Mouse (Mus musculus): ENCODE measurements around the gene Rara.
"Not testable (repeated sequence)": the region's sequence is repeated elsewhere in the genome, so short reads cannot be mapped to it uniquely, and the experiment has no call there.

Gene Rara

DNA sequence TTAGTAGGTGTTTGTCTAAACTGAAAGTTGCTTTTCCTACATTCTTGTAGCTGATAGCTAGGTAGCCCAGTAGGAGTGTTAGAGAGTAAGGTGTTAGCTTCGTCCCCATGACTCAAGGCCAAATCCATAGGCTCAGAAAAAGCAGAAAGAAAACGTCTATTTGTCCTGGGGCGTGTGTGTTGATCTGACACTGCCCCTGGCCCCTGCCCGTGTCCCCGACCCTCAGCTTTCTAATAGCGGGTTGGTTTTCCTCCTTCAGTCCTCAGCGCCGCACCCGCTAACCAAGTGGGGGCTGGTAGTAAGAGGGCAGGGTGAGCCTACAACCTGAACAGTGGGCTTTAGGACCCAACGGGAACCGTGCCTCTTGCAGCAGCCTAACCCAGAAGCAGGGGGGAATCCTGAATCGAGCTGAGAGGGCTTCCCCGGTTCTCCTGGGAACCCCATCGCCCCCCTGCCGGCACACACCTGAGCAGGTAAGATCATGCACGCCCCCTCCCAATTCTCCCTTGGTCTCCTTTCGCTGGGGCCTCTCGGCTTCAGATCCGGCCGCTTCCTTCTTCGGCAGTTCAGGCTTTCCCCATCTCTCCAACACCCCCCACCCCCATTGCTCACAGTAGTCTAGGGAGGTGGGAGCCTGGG, at the start of gene Rara:
Rara (plus strand) TSS at position 381 of the 639 bp plus-strand sequence.
- in situ Hi-C loops (cut with MboI, MseI) = loop anchor here in 1 of 2 experiments (5.0 kb wide), 1 partner anchor 45 kb away; no protein-coding TSS in a partner anchor

GRCm38 (mm10) chr11:98887703-98888102, 39.9 kb upstream of the Rara start:
- in situ Hi-C loops (cut with MboI, MseI) = no loop called here

GRCm38 (mm10) chr11:98889077-98889476, 38.5 kb upstream of the Rara start:
- in situ Hi-C loops (cut with MboI, MseI) = no loop called here

GRCm38 (mm10) chr11:98889977-98890376, 37.6 kb upstream of the Rara start:
- in situ Hi-C loops (cut with MboI, MseI) = loop anchor here in 1 of 2 experiments (10.0 kb wide), 1 partner anchor 1655 kb away; no protein-coding TSS in a partner anchor

GRCm38 (mm10) chr11:98892426-98892825, 35.2 kb upstream of the Rara start:
- in situ Hi-C loops (cut with MboI, MseI) = loop anchor here in 1 of 2 experiments (10.0 kb wide), 1 partner anchor 1658 kb away; no protein-coding TSS in a partner anchor

GRCm38 (mm10) chr11:98900529-98901125, 27.0 kb upstream of the Rara start:
- in situ Hi-C loops (cut with MboI, MseI) = loop anchor here in 1 of 2 experiments (5.0 kb wide), 1 partner anchor 198 kb away; the partner anchor contains the start of gene Csf3

DNA sequence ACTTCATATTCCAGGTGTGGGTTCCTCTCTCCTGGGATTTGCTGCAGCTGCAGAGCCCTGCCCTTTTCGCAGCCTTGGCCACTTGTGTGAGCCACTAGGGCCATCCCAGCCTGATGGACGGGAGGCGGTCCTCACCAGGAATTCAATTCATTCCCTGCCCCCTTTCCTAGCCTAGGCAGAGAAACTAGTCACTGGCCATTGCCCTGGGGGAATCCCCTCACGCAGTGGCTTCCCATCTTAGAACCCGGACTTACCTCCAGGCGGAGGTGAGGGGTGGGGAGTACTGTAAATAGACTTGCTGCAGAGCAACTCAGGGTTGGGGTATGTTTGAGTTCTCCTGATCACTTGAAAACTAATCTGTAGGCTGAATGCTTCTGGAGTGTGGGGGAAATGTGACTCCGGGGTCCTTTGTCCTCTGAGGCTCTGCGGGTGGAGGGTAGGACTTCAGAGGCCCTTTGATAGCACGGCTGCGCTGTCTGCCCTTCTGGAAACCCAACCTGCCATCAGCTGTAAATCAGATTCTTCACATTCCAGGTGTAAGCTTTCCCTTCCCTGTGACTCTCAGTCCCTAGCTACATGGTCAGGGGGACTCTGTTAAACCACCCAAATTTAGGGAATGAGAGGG, 24.9 kb upstream of the Rara start:
- in situ Hi-C loops (cut with MboI, MseI) = loop anchor here in 1 of 2 experiments (5.0 kb wide), 1 partner anchor 200 kb away; the partner anchor contains the start of gene Csf3

- in situ Hi-C loops (cut with MboI, MseI) = loop anchor here in 1 of 2 experiments (5.0 kb wide), 1 partner anchor 202 kb away; the partner anchor contains the start of gene Csf3
Measured at GRCm38 (mm10) chr11:98904577-98904976, 23.0 kb upstream of the Rara start.

- in situ Hi-C loops (cut with MboI, MseI) = no loop called here
Measured at GRCm38 (mm10) chr11:98905033-98905432, 22.6 kb upstream of the Rara start.

DNA sequence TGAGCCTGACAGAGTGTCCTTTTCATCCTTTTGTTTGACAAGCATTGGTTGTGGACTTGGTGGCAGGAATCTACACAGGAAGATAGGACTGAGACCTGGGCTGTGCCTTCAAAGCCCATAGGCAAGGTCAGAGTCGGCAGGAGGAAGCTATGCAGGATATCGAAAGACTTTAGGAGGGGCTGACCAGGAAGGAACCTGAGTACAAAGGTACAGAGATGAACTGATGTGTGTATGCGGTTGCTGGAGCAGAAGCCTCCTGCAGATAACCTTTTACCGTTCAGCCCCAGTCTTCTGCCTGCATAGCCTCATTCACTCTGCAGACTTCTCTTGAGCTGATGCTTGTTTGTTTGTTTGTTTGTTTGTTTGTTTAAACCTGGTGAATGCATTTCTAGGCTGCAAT, 22.0 kb upstream of the Rara start:
- in situ Hi-C loops (cut with MboI, MseI) = no loop called here

GRCm38 (mm10) chr11:98907063-98907436, 20.6 kb upstream of the Rara start:
- in situ Hi-C loops (cut with MboI, MseI) = no loop called here

DNA sequence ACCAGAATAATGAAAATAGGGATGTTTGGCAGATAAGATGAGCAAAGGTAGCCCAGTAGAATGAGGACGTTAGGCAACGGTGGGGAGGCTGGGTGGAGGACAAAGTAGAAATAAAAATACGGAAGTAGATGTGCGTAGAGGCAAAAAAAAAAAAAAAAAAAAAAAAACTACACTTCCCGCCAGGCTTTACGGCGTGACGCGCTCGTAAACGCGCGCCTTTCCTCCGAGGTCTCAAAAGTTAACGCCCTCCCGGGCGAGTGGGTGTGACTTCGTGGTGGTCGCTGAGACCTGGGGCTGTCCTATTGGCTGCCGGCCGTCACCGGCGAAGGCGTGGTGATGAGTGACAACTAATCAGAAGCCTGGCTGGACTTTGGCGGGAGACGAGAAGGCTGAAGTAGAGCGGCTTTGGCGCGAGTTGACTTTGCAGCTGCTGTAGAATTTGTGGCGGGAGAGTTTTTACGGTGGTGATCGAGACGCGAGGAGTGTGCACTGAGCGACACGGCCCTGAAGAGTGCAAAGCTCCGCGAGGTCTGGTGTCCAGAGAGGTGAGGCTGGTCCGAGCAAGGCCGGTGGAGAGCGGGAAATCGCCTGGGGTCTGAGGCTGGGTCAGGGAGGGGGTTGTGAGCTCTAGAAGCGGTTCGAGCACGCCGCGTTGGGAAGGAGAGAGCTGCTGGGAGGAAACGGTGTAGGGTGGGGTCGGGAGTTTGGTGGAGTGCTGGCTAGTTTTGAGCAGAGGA, 20.0 kb upstream of the Rara start, which contains the start of gene Cdc6:
Cdc6 (plus strand) TSS at position 365 of the 737 bp plus-strand sequence.
- in situ Hi-C loops (cut with MboI, MseI) = no loop called here

GRCm38 (mm10) chr11:98909654-98910053, 18.0 kb upstream of the Rara start:
- in situ Hi-C loops (cut with MboI, MseI) = no loop called here

DNA sequence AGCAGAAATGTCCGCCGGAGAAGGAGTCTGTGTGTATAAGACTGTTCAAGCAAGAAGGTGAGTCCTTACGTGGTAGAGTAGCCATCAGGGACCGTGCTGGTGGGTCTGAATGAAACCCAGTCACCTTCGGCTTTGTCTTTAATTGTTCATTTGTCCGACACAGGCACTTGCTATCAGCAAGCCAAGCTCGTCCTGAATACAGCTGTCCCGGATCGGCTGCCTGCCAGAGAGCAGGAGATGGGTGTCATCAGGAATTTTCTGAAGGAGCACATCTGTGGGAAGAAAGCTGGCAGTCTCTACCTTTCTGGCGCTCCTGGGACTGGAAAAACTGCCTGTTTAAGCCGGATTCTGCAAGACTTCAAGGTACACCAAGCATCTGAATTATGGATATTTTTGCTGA, 17.2 kb upstream of the Rara start:
- in situ Hi-C loops (cut with MboI, MseI) = no loop called here

GRCm38 (mm10) chr11:98911498-98911897, 16.1 kb upstream of the Rara start:
- in situ Hi-C loops (cut with MboI, MseI) = no loop called here

DNA sequence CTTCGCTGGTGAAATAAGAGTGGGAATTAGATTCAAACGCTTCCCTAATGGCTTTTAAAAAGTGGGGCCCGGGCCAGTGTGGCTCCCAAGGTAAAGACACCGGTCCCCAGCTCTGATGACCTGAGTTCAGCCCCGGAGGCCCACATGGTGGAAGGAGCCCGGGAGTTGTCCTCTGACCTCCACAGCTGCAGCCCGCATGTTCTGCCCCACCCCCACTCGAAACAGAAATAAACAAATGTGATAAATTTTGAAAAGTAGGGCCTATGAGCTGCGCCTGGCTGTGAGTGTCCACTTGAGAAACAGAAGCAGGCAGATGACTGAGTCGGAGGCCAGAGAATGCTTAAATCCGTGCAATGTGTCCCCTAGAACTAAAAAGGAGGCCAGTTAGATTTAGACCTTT, 13.4 kb upstream of the Rara start:
- in situ Hi-C loops (cut with MboI, MseI) = no loop called here

DNA sequence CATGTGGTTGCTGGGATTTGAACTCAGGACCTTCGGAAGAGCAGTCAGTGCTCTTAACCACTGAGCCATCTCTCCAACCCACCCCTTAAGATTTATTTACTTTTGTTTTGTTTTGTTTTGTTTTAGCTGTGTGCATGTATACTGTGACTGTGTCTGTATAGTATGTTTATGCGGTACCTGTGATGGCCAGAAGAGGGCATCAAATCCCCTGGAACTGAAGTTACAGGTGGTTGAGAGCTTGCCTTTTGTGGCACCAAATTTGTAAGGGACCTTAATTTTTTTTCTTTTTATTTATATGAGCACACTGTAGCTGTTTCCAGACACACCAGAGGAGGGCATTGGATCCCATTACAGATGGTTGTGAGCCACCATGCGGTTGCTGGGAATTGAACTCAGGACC, 11.2 kb upstream of the Rara start:
- in situ Hi-C loops (cut with MboI, MseI) = not testable (repeated sequence)

DNA sequence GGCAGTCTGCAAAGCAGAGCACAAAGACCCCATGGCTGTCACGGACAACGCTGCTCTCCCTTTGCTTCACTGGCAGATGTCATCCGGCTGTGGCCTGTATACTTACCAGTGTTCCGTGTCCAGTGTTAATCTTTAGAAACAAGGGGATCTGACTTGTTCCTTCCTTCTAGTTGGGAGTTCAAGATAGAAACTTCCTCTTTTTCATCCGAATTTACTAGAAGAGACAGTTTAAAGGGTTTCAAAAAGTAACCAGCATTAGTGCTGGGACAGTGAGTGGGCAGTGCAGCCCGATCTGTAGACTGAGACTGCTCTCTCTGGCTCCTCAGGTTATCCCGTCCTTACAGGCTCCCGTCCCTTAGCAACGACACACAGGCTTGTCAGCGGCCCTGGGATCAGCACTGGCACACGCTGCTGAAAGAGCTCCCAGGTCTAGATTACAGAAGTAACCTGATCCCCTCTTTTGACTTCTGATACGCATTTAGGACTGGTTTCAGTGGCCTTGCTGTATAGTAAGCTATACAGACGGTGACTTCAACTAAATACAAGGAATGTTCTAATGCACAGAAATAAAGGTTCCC, 10.1 kb upstream of the Rara start:
- in situ Hi-C loops (cut with MboI, MseI) = no loop called here

GRCm38 (mm10) chr11:98918231-98918630, 9.4 kb upstream of the Rara start:
- in situ Hi-C loops (cut with MboI, MseI) = no loop called here

- in situ Hi-C loops (cut with MboI, MseI) = no loop called here
Measured at GRCm38 (mm10) chr11:98919009-98919408, 8.6 kb upstream of the Rara start.

DNA sequence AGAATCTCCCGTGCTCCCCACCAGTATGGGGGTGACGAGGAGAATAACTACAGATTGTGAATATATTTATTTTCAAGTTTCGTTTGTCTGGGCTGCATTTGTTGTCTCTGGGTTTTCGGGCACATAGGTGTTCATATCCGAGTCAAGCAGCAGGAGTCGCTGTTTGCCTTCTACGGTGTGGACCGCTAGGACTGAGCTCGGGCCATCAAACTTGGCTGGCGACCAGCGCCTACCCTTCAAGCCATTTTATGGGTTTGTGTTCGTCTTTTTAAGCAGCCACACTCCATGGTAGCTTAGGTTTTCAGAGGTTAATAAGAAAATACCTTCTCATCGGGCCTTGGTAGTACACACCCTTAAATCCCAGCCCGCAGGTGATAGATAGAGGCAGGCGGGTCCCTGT, 5.8 kb upstream of the Rara start:
- in situ Hi-C loops (cut with MboI, MseI) = not testable (repeated sequence)

All from T-helper 17 cell (primary cell).